Mouse (Mus musculus) heart, embryonic 13.5 days (tissue): Measurements from ENCODE around the gene Cdkl2. TPM values are rescaled to one million over a fixed set of nuclear protein-coding genes. Genes with fewer than 3 reads are reported as not detected.

Experiments used
- polyA plus RNA-seq: library from polyadenylated mRNA; unstranded; fragments of >200 nt; fragmentation: Nextera tagmentation; extraction: Ambion mirVana; gene quantifications from 2 replicates; pipeline ENCODE4 v1.2.1, GENCODE M21; 2015

The Cdkl2 gene
- polyA plus RNA-seq, 1 experiment from 2014 or later, result 0.66 TPM

Other genes starting within 250 kb of the Cdkl2 start
- gene Rchy1, start 80.8 kb downstream of the Cdkl2 start, polyA plus RNA-seq, result 57.6 and 64.7 TPM in 2 replicates
- not detected in 2 replicates for gene Odaph, start 56.4 kb downstream of the Cdkl2 start, polyA plus RNA-seq
- gene G3bp2, start 39.8 kb upstream of the Cdkl2 start, polyA plus RNA-seq, result 132 and 153 TPM in 2 replicates
- 30.2 and 32.1 TPM in 2 replicates for gene Uso1, start 94.1 kb upstream of the Cdkl2 start, polyA plus RNA-seq
- gene U90926, start 171.5 kb upstream of the Cdkl2 start, polyA plus RNA-seq, result not detected in 2 replicates
- gene Ppef2, start 212.4 kb upstream of the Cdkl2 start, polyA plus RNA-seq, result 0.13 TPM in 1 of 2 replicates, not detected in the other
- gene Naaa, start 234.3 kb upstream of the Cdkl2 start, polyA plus RNA-seq, result 4.5 and 4.9 TPM in 2 replicates